Mouse (Mus musculus) testis, adult 2 months (tissue): ENCODE results near the gene Pacs2. TPM values are rescaled to one million over a fixed set of nuclear protein-coding genes. Genes with fewer than 3 reads are reported as not detected.

ENCODE experiments used
- H3K27ac ChIP-seq: fragments of 200-500 bp; 2 replicates; pipeline ENCODE4 v1.5.1; 2012; ENCODE audit warnings: low read depth, low read length; ENCODE audit not compliant: control insufficient read depth, insufficient read depth
- H3K27me3 ChIP-seq: fragments of 200-500 bp; 2 replicates; pipeline ENCODE4 v1.6.1; 2012; ENCODE audit warnings: mild to moderate bottlenecking, low read length, moderate library complexity; ENCODE audit not compliant: control insufficient read depth, insufficient read depth
- H3K36me3 ChIP-seq: fragments of 200-500 bp; 2 replicates; pipeline ENCODE4 v1.6.1; 2012; ENCODE audit warnings: mild to moderate bottlenecking, low read length; ENCODE audit not compliant: control insufficient read depth, insufficient read depth
- H3K4me1 ChIP-seq: fragments of 200-500 bp; 2 replicates; pipeline ENCODE4 v1.6.1; 2012; ENCODE audit warnings: low read length; ENCODE audit not compliant: control insufficient read depth, insufficient read depth
- H3K4me3 ChIP-seq: fragments of 200-500 bp; 2 replicates; pipeline ENCODE4 v1.5.1; 2012; ENCODE audit warnings: low read depth, mild to moderate bottlenecking, low read length, moderate library complexity, mixed read lengths; ENCODE audit not compliant: control insufficient read depth
- CTCF ChIP-seq: fragments of 200-500 bp; IDR thresholded peaks from 2 replicates; pipeline ENCODE4 v1.5.1; 2012; ENCODE audit warnings: low read depth, mild to moderate bottlenecking, inconsistent platforms, low read length, moderate library complexity; ENCODE audit not compliant: control insufficient read depth, insufficient read depth, insufficient replicate concordance
- POLR2A ChIP-seq: fragments of 200-500 bp; IDR thresholded peaks from 2 replicates; pipeline ENCODE4 v1.6.1; 2012; ENCODE audit warnings: low read depth, mild to moderate bottlenecking, inconsistent platforms, low read length, moderate library complexity; ENCODE audit not compliant: control insufficient read depth
- polyA plus RNA-seq: library from polyadenylated mRNA; depleted of rRNA; stranded (reverse); fragments of >200 nt; gene quantifications from 2 replicates; pipeline ENCODE4 v1.2.3, GENCODE M21; 2012

Gene Pacs2
- polyA plus RNA-seq, 1 experiment = 216 TPM

DNA sequence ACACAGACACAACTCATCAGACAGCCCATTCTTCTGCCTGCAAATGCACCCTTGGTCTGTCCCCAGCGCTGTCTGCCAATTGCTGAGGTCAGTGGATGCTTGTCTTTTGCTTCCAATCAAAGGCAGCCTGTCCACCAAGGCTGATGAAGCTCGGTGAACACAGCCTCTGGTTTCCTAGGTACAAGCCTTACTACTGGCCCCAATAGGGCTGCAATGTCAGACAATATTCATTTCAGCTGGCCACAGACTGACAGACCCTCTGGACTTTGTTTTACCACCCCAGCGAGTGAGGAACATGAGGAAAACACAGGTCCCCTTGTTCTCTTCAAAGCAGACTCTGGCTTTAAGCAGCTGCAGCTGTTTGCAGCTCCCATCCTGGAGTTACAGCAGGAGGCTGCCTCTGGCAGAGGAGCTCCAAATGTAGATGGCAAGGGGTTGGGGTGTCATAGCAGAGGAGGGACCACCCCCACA, 1.3 kb upstream of the Pacs2 start:
- H3K36me3 ChIP-seq = no peaks in the 10 kb centered on the region
- H3K27me3 ChIP-seq = no peaks in the 10 kb centered on the region
- no peak overlapping the region; the same call in 1 of the 2 replicates for H3K27ac ChIP-seq
- peaks cover 19% of the 10 kb centered on the region for H3K4me1 ChIP-seq
- no peak overlapping the region for H3K4me3 ChIP-seq
- TF ChIP-seq POLR2A (no peak), CTCF (no peak)

DNA sequence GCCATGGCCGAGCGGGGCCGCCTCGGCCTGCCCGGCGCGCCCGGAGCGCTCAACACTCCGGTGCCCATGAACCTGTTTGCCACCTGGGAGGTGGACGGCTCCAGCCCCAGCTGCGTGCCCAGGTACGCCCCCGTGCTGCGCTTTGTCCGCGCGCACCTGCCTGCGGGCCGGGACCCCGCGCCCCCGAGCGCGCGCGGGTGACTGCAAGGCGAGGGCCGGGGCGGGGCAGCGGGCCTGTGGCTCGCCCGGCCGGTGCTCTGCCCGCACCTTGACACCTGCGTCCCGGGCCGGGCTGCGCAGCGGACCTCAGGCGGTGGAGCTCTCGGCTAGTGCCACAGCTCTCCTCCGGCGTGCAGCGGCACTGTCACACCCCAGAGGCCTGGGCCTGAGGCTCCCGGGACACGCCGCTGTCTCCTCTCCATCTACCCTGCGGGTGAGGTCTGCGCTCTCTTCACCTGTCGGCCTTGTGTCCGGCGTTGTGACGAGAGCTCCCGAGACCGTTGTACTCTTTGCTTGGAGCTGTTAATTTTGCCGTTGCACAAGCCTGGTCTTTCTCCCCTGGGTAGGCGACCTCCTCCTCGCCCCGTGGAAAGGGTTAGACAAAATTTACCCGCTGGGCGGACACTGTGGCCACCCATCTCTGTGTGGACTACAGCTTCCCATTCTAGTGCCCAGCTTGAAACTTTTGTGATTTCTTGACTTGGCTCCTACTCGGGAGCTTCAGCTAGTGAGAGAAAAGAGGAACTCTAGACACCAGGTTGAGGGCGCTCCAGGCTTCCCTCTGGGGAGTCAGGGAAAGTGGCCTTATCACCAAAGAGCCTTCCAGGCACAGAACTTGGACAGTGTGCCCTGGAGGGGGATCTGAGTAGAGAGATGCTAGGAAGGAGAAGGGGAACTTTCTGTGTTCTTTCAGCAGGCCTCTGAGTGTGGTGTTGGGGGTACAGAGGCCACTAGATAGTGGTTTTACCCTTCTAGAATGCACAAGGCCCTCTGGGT, 551 bp downstream of the Pacs2 start:
- Histone ChIP-seq H3K27ac (peak overlapping the region; percentile 81), H3K27me3 (no peaks in the 10 kb centered on the region)

DNA sequence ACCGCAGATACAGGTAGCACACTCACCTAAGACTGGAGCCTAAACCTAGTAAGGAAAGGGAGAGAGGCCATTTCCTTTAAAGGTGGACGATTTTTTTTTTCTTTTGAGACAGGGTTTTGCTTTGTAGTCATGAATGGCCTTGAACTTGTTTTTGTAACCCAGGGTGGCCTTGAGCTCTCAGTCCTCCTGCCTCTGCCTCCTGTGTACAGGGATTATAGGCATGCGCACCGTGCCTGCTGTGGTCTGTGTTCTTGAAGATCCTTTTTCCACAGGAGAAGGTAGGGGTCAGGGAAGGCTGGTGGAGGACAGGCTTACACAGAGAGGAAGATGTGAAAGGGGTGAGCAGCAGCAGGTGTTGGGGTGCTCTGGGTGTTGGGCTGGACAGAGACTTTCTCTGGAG, 1.6 kb downstream of the Pacs2 start:
- no peak overlapping the region for H3K4me3 ChIP-seq
- H3K36me3 ChIP-seq = no peaks in the 10 kb centered on the region
- TF ChIP-seq POLR2A = no peak
- no peak overlapping the region for H3K27ac ChIP-seq
- no peaks in the 10 kb centered on the region for H3K27me3 ChIP-seq
- peaks cover 19% of the 10 kb centered on the region for H3K4me1 ChIP-seq

More for the DNA sequence above, 551 bp downstream of the Pacs2 start:
- H3K4me1 ChIP-seq = peaks cover 19% of the 10 kb centered on the region
- H3K36me3 ChIP-seq = no peaks in the 10 kb centered on the region
- TF ChIP-seq POLR2A = no peak; the same call in 1 of the 2 replicates
- TF ChIP-seq CTCF = 0 out of 2 replicates have a peak, but pooled peaks have one; percentile 2
- H3K4me3 ChIP-seq = peak overlapping the region; percentile 96

DNA sequence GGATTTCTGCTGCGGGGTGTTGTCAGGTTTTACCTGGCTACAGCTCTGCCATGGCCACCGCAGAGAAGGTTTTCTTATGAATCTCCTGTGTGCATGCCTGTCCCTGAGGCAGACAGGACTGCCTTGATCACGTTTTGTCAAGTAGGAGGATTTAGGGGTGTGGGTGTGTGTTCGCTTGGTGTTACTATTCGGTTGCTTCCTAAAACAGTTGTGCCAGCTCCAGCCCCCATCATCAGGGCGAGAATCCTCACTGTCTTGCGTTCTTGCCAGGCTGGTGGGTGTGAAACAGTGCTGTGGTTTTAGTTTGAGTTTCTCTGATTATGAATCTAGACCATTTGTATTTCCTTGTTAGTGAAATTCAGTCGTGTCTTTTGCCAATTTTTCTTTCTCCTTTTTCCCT, 2.7 kb downstream of the Pacs2 start:
- TF ChIP-seq POLR2A (no peak), CTCF (no peak)
- H3K27ac ChIP-seq = no peak overlapping the region
- no peaks in the 10 kb centered on the region for H3K36me3 ChIP-seq
- H3K4me1 ChIP-seq = peaks cover 19% of the 10 kb centered on the region
- H3K27me3 ChIP-seq = no peaks in the 10 kb centered on the region
- no peak overlapping the region for H3K4me3 ChIP-seq

DNA sequence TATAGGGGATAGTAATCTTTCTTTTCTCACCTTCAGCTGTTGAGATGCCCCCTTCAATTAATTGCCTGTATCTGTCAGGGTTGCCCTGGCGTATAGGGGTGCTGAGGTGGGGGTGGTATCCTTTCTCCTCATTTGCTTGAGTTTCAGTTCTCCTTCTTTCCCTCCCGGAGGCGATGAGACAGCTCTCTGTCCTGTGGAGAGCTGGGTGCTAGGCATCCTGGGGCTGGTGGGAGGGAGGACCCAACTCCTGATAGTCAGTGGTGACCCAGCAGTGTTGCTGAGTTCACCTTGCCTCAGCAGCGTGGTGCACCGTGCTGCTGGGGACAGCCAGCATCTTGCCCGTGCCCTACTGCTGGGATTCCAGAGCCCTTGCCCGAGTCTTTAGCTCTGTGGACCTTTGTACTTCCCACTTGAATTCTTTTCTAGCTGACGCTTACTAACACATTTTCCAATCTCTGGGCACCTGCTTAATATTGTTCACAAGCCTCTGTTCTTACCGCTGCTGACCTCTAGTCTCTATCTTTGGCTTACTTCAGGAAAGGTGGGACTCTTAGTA, 3.2 kb downstream of the Pacs2 start:
- Histone ChIP-seq H3K36me3 (no peaks in the 10 kb centered on the region), H3K4me3 (no peak overlapping the region), H3K4me1 (peaks cover 19% of the 10 kb centered on the region), H3K27me3 (no peaks in the 10 kb centered on the region), H3K27ac (no peak overlapping the region)
- TF ChIP-seq CTCF = no peak
- no peak for TF ChIP-seq POLR2A

DNA sequence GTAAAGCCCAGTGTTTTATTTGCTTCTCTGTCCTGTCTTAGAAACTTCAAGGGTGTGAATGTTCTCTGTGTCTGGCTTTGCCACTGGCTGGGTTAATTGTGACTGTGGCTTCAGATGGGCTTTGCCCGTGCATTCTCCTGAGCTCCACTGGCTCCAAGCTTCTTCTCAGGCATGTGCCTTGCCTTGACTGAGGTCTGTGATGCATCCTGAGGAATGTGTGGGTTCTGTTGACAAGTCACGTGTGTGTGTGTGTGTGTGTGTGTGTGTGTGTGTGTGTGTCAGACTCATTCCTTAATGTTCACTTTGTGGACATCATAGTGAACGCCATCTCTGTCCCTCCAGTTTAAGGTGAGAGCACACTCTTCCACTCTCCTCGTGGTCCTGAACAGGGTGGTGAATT, 4.5 kb downstream of the Pacs2 start:
- H3K36me3 ChIP-seq = no peaks in the 10 kb centered on the region
- H3K4me3 ChIP-seq = no peak overlapping the region
- H3K27me3 ChIP-seq = no peaks in the 10 kb centered on the region
- TF ChIP-seq CTCF (no peak), POLR2A (no peak)
- H3K4me1 ChIP-seq = peaks cover 13% of the 10 kb centered on the region
- H3K27ac ChIP-seq = no peak overlapping the region

DNA sequence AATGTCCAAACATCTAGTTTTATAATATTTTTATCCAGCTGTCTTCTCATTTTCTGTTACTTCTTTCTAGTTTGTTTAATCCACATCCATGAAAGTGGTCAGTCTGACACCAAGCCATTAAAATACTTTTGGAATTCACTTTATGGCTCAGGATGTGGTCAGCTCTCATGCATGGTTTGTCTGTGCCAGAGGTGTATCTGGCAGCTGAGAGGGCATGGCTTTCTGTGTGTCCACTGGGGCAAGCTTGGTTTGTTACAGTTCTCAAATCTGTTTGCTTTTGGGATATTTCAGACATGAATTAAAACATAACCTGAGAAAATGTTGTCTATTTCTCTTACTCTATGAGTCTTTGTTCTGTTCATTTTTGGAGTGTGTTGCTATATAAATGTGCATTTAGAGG, 7.2 kb downstream of the Pacs2 start:
- H3K4me3 ChIP-seq = no peak overlapping the region
- no peaks in the 10 kb centered on the region for H3K4me1 ChIP-seq
- H3K27me3 ChIP-seq = no peaks in the 10 kb centered on the region
- H3K36me3 ChIP-seq = no peaks in the 10 kb centered on the region
- H3K27ac ChIP-seq = no peak overlapping the region
- no peak for TF ChIP-seq CTCF
- no peak for TF ChIP-seq POLR2A
